Mouse (Mus musculus): Measurements from ENCODE around the gene Pik3ap1. TPM values are rescaled to one million over a fixed set of nuclear protein-coding genes. Genes with fewer than 3 reads are reported as not detected.

The Pik3ap1 gene
- polyA plus RNA-seq, 1 experiment from 2014 or later, result 2.9 TPM

Other genes starting within 250 kb of the Pik3ap1 start
- 0.66 and 0.93 TPM in 2 replicates for gene Tll2, start 178.3 kb downstream of the Pik3ap1 start, polyA plus RNA-seq (2016; fragmentation: Nextera tagmentation; extraction: Ambion mirVana)
- gene Tm9sf3, start 121.1 kb downstream of the Pik3ap1 start, polyA plus RNA-seq (2016; fragmentation: Nextera tagmentation; extraction: Ambion mirVana), result 146 and 155 TPM in 2 replicates
- 37.2 and 40.5 TPM in 2 replicates for gene Lcor, start 97.5 kb upstream of the Pik3ap1 start, polyA plus RNA-seq (2016; fragmentation: Nextera tagmentation; extraction: Ambion mirVana)
- 3.9 and 4.8 TPM in 2 replicates for gene Gm340, start 197.3 kb upstream of the Pik3ap1 start, polyA plus RNA-seq (2016; fragmentation: Nextera tagmentation; extraction: Ambion mirVana)

All from hindbrain, embryonic 12.5 days (tissue).